Mouse (Mus musculus): ENCODE results near the gene Ablim2. TPM values are rescaled to one million over a fixed set of nuclear protein-coding genes. Genes with fewer than 3 reads are reported as not detected.
A peak's percentile ranks its signal among the peaks of the same experiment; 100 is the strongest.

Gene Ablim2
- polyA plus RNA-seq, 1 experiment from 2014 or later = 1.3 TPM

DNA sequence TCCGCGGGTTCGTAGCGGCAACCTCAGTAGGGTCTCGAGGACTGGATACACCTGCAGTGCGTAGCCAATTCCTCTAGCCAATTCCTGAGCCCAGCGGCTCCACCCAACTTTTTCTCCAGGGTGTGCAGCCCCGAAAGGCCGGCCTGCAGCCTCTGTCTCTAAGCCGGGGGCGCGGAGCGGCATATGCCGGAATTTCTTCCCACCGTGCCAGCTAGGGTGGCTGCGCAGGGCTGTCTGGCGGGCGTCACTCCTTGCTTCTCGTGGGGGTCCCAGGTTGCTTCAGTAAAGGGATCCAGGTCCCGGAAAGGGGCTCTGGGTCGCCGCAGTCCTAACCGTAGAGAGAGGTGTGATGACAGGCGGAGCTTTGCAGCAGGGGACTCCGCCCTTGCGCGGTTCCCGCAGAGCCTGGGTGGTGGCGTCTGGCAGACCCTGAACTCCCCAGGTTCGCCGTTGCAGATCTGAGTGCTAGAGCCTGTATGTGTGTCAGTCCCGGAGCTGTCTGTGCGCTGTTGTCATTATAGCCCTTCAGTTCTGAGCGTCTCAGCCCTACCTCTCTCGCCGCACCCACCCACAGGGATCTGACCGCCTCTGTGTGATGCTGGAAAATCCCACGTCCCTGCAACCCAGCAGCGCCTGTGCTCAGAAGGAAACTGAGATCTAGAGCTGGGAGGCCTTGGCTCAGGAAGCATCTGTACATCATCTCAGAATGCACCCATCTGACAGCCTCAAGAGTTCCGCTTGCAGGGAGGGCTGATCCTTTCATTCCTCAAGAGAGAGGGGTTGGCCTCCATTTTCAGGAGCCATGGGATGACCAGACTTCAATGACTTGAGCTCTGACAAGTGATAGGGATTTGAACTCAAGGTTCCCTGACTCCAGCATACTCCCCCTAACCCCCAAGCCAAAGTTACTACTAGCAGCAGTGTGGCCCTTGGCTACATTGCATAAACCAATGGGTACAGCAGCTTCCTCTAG is 687 bp downstream of the Ablim2 start:
- Histone ChIP-seq H3K4me1 (replicated peaks) (peaks cover 20% of the 10 kb centered on the region), H3K36me3 (no peaks in the 10 kb centered on the region), H3K4me3 (peak overlapping the region; percentile 69), H3K9me3 (no peaks in the 10 kb centered on the region), H3K27ac (peak overlapping the region; percentile 2; the same call in 1 of the 2 replicates), H3K27me3 (ENCODE audit: insufficient read depth, poor library complexity, severe bottlenecking) (peaks cover 76% of the 10 kb centered on the region)
- 2% methylated on average over 40 of the region's 40 CpGs for WGBS
- DNase-seq (ENCODE audit: low spot score) = no peak

DNA sequence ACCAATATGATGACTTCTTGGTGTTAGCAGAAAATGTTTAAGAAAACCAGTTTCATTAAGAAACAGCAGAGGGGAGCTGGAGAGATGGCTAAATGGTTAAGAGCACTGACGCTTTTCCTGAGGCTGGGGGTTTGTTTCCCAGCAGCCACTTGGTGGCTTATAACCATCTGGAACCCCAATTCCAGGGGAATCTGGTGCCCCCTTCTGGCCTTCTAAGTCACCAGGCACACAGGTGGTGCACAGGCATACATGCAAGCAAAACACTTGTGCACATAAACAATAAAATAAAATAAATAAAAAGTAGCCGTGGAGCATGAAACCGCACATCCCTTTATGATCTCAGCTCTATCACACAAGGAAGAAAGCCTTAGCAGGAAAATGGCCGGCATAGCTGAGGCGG is 3.6 kb downstream of the Ablim2 start:
- H3K27me3 ChIP-seq (ENCODE audit: insufficient read depth, poor library complexity, severe bottlenecking) = peaks cover 67% of the 10 kb centered on the region

GRCm38 (mm10) chr5:35762388-35762787 is 4.7 kb downstream of the Ablim2 start:
- H3K27ac ChIP-seq = no peak overlapping the region
- H3K4me1 ChIP-seq (replicated peaks) = peaks cover 12% of the 10 kb centered on the region
- H3K36me3 ChIP-seq = no peaks in the 10 kb centered on the region
- no peak for DNase-seq (ENCODE audit: low spot score)
- H3K9me3 ChIP-seq = no peaks in the 10 kb centered on the region
- H3K27me3 ChIP-seq (ENCODE audit: insufficient read depth, poor library complexity, severe bottlenecking) = peaks cover 58% of the 10 kb centered on the region
- no peak overlapping the region for H3K4me3 ChIP-seq
- 83% methylated on average over 5 of the region's 5 CpGs for WGBS

More for the DNA sequence above, 3.6 kb downstream of the Ablim2 start:
- no peaks in the 10 kb centered on the region for H3K36me3 ChIP-seq
- H3K4me3 ChIP-seq = no peak overlapping the region
- H3K4me1 ChIP-seq (replicated peaks) = peaks cover 20% of the 10 kb centered on the region
- H3K9me3 ChIP-seq = no peaks in the 10 kb centered on the region
- no peak overlapping the region for H3K27ac ChIP-seq
- DNase-seq (ENCODE audit: low spot score) = no peak
- 81% methylated on average over 5 of the region's 5 CpGs for WGBS

- Histone ChIP-seq H3K4me1 (replicated peaks) (peaks cover 9% of the 10 kb centered on the region), H3K9me3 (no peaks in the 10 kb centered on the region), H3K36me3 (no peaks in the 10 kb centered on the region), H3K27me3 (ENCODE audit: insufficient read depth, poor library complexity, severe bottlenecking) (peaks cover 55% of the 10 kb centered on the region), H3K4me3 (no peak overlapping the region), H3K27ac (no peak overlapping the region)
- WGBS = 80% methylated on average over 10 of the region's 10 CpGs
- no peak for DNase-seq (ENCODE audit: low spot score)
Observed at GRCm38 (mm10) chr5:35762850-35763249, 5.2 kb downstream of the Ablim2 start.

DNA sequence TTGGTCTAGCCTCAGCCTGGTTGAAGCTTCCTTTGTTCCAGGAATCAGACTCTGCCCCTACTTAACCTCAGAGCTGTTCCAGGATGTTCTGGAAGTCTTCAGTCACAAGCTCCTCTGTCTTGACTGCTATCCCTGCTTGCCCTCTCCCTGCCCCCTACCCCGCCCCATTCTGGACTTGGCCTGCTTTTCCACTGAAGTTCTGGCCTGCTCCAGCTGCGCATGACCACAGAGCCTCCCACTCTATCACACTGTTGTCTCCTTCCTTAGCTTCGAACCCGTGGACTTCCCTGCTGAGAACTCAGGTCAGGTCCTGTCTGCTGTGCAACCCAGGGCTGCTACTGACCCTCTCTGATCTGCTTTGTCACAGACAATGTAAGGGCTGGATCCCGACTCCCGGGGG is 8.2 kb downstream of the Ablim2 start:
- no peaks in the 10 kb centered on the region for H3K9me3 ChIP-seq
- 82% methylated on average over 6 of the region's 6 CpGs for WGBS
- H3K27me3 ChIP-seq (ENCODE audit: insufficient read depth, poor library complexity, severe bottlenecking) = peaks cover 24% of the 10 kb centered on the region
- no peaks in the 10 kb centered on the region for H3K36me3 ChIP-seq
- H3K4me3 ChIP-seq = no peak overlapping the region
- no peak for DNase-seq (ENCODE audit: low spot score)
- H3K27ac ChIP-seq = no peak overlapping the region
- no peaks in the 10 kb centered on the region for H3K4me1 ChIP-seq (replicated peaks)

DNA sequence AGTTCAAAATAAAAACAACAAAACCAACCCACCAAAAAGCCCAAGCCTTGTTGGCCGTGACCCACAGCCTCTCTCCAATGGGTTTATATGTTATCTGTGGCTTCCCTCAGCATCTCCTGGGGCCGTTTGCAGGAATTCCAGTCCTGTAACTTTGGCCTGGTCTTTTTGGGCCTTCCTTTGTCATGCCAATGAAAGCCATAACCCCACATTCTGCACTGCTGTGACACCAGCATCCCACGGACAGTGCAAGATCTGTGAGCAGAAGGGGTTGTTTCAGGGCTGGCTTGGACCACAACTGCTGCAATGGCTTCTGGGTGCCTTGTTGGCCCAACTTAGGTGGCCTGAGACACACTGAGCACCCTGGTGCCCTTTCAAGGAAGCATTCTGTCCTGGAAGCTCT is 10.8 kb downstream of the Ablim2 start:
- H3K27ac ChIP-seq = no peak overlapping the region
- no peaks in the 10 kb centered on the region for H3K9me3 ChIP-seq
- H3K27me3 ChIP-seq (ENCODE audit: insufficient read depth, poor library complexity, severe bottlenecking) = 0 out of 2 replicates have a peak, but pooled peaks cover 2% of the 10 kb centered on the region
- H3K36me3 ChIP-seq = no peaks in the 10 kb centered on the region
- 65% methylated on average over 3 of the region's 3 CpGs for WGBS
- no peak overlapping the region for H3K4me3 ChIP-seq
- H3K4me1 ChIP-seq (replicated peaks) = no peaks in the 10 kb centered on the region
- no peak for DNase-seq (ENCODE audit: low spot score)

GRCm38 (mm10) chr5:35768997-35769396 is 11.3 kb downstream of the Ablim2 start:
- DNase-seq (ENCODE audit: low spot score) = no peak
- no peaks in the 10 kb centered on the region for H3K27me3 ChIP-seq (ENCODE audit: insufficient read depth, poor library complexity, severe bottlenecking)
- H3K4me3 ChIP-seq = no peak overlapping the region
- H3K4me1 ChIP-seq (replicated peaks) = peaks cover 3% of the 10 kb centered on the region; the same call in 1 of the 2 replicates
- no peak overlapping the region for H3K27ac ChIP-seq
- 86% methylated on average over 7 of the region's 7 CpGs for WGBS
- no peaks in the 10 kb centered on the region for H3K9me3 ChIP-seq
- H3K36me3 ChIP-seq = no peaks in the 10 kb centered on the region

DNA sequence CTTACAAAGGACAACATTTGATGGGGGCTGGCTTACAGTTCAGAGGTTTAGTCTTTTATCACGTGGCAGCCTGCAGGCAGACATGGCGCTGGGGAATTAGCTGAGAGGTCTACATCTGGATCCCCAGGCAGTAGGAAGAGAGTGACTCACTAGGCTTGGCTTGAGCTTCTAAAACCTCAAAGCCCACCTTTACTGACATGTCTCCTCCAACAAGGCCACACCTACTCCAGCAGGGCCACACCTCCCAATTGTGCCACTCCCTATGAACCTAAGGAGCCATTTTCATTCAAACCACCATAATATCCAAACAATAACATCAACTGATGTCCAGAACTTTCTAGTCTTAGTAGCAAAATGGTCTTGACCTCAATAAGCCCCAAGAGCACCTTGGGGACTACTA is 12.6 kb downstream of the Ablim2 start:
- Histone ChIP-seq H3K9me3 (no peaks in the 10 kb centered on the region), H3K4me3 (no peak overlapping the region), H3K27ac (no peak overlapping the region), H3K27me3 (ENCODE audit: insufficient read depth, poor library complexity, severe bottlenecking) (no peaks in the 10 kb centered on the region), H3K36me3 (no peaks in the 10 kb centered on the region), H3K4me1 (replicated peaks) (peaks cover 11% of the 10 kb centered on the region; the same call in 1 of the 2 replicates)
- WGBS = 86% methylated on average over 2 of the region's 2 CpGs
- DNase-seq (ENCODE audit: low spot score) = no peak

- Histone ChIP-seq H3K27ac (no peak overlapping the region), H3K27me3 (ENCODE audit: insufficient read depth, poor library complexity, severe bottlenecking) (no peaks in the 10 kb centered on the region), H3K36me3 (no peaks in the 10 kb centered on the region), H3K4me3 (no peak overlapping the region), H3K9me3 (no peaks in the 10 kb centered on the region), H3K4me1 (replicated peaks) (peaks cover 11% of the 10 kb centered on the region; the same call in 1 of the 2 replicates)
- no peak for DNase-seq (ENCODE audit: low spot score)
- 79% methylated on average over 14 of the region's 14 CpGs for WGBS
Observed at GRCm38 (mm10) chr5:35770891-35771663, 13.4 kb downstream of the Ablim2 start.

DNA sequence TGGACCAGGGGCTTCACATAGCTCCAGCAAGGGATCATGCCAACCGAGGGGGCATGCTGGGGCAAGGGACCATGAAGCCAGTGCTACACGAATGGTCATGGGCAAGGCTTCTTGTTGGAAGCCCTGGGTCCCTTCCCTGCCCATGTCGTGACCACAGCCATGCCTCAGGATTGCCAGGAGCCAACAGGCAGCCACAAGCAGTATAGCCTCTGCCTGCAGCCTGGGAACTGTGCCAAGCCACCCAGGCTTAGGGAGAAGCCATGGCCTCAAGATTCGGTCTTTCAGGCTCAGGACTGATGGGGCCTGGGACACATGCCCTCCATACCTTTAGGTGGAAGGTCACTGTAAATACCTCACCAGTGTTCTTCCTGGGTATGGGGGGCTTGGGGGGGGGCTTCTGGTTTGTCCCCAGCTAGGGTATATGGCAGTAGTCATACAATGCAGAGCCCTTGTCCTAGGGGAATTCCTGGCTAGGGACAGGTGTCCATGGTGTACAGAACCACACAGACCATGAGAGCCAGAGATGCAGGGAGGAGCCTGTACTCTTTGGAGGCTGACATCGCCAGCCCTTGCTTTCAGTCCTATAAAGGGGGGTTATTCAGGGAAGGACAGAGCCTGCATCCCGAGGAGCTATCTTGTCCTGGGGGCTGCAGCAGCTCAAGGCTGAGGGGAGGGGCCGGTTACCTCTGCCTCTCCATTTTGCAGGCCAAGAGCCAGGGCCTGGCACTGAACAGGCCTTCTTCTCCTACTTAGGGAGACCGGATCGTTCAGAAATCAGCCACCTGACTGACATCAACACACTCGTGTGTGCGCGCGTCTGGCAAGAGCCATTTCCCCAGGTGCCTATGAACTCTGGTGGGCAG is 15.8 kb downstream of the Ablim2 start:
- Histone ChIP-seq H3K4me1 (replicated peaks) (peaks cover 11% of the 10 kb centered on the region; the same call in 1 of the 2 replicates), H3K36me3 (no peaks in the 10 kb centered on the region), H3K9me3 (0 out of 2 replicates have a peak, but pooled peaks cover 2% of the 10 kb centered on the region), H3K4me3 (no peak overlapping the region), H3K27ac (no peak overlapping the region), H3K27me3 (ENCODE audit: insufficient read depth, poor library complexity, severe bottlenecking) (no peaks in the 10 kb centered on the region)
- no peak for DNase-seq (ENCODE audit: low spot score)
- WGBS = 79% methylated on average over 13 of the region's 13 CpGs

GRCm38 (mm10) chr5:35774137-35774424 is 16.4 kb downstream of the Ablim2 start:
- H3K36me3 ChIP-seq = no peaks in the 10 kb centered on the region
- H3K9me3 ChIP-seq = 0 out of 2 replicates have a peak, but pooled peaks cover 2% of the 10 kb centered on the region
- no peak for DNase-seq (ENCODE audit: low spot score)
- 71% methylated on average over 6 of the region's 6 CpGs for WGBS
- H3K4me3 ChIP-seq = no peak overlapping the region
- H3K4me1 ChIP-seq (replicated peaks) = peaks cover 11% of the 10 kb centered on the region; the same call in 1 of the 2 replicates
- no peak overlapping the region for H3K27ac ChIP-seq
- H3K27me3 ChIP-seq (ENCODE audit: insufficient read depth, poor library complexity, severe bottlenecking) = no peaks in the 10 kb centered on the region

DNA sequence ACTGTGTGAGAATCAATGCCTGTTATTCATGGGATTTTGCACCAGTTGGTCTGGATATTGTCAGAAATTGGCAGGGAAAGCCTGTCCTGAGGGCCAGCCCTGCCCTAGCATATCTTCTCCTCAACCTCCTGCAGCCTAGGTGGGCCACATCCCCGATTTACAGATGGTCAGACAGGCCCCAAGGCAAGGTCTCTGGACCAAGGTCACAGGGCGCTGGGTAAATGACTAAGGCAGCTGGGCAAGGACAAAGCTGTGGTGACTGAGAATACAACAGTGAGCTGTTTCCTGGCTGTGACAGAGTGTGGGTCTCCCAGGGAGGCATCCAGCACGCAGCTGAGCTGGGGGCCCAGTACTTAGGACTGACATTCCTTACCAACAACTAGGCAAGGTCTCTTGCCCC is 23.4 kb downstream of the Ablim2 start:
- H3K4me1 ChIP-seq (replicated peaks) = peaks cover 14% of the 10 kb centered on the region
- H3K27me3 ChIP-seq (ENCODE audit: insufficient read depth, poor library complexity, severe bottlenecking) = no peaks in the 10 kb centered on the region
- DNase-seq (ENCODE audit: low spot score) = no peak
- peak overlapping the region; percentile 40; the same call in 1 of the 2 replicates for H3K27ac ChIP-seq
- no peak overlapping the region for H3K4me3 ChIP-seq
- no peaks in the 10 kb centered on the region for H3K36me3 ChIP-seq
- WGBS = 76% methylated on average over 3 of the region's 3 CpGs
- 0 out of 2 replicates have a peak, but pooled peaks cover 2% of the 10 kb centered on the region for H3K9me3 ChIP-seq
